Mouse (Mus musculus) ES-E14 (cell line): ENCODE measurements around the gene Rhog. TPM values are rescaled to one million over a fixed set of nuclear protein-coding genes. Genes with fewer than 3 reads are reported as not detected.

Experiments used
- DNase-seq: peaks from one replicate; pipeline ENCODE4 v3.0.0-alpha.2; 2013; ENCODE audit warnings: low read depth, low spot score
- H3K27ac ChIP-seq: 2 replicates; pipeline ENCODE4 v1.5.1; 2012; ENCODE audit warnings: low read depth, mild to moderate bottlenecking, low read length, moderate library complexity, mixed read lengths; ENCODE audit not compliant: poor library complexity, insufficient read depth, severe bottlenecking
- H3K36me3 ChIP-seq: 2 replicates; pipeline ENCODE4 v1.6.1; 2012; ENCODE audit warnings: mild to moderate bottlenecking, low read length, moderate library complexity, mixed read lengths; ENCODE audit not compliant: control insufficient read depth, poor library complexity, insufficient read depth, severe bottlenecking
- H3K4me1 ChIP-seq, 2 experiments: fragments of 150-350 bp in 1 of 2; sonication (generic) in 1 of 2; 2 replicates each; pipeline ENCODE4 v1.6.1; 2012; ENCODE audit warnings: low read length in 2 of 2, mild to moderate bottlenecking in 1 of 2, mixed read lengths in 1 of 2; ENCODE audit not compliant: control insufficient read depth in 2 of 2, insufficient read depth in 2 of 2, poor library complexity in 1 of 2
- H3K4me3 ChIP-seq, 2 experiments: fragments of 150-350 bp in 1 of 2; sonication (generic) in 1 of 2; 2 replicates each; pipeline ENCODE4 v1.5.1; 2012; ENCODE audit warnings: low read length in 2 of 2, low read depth in 1 of 2, mild to moderate bottlenecking in 1 of 2, mixed read lengths in 1 of 2; ENCODE audit not compliant: insufficient read depth in 1 of 2, poor library complexity in 1 of 2, severe bottlenecking in 1 of 2
- H3K9ac ChIP-seq: 2 replicates; pipeline ENCODE4 v1.6.1; 2012; ENCODE audit warnings: low read depth, mild to moderate bottlenecking, low read length, mixed read lengths; ENCODE audit not compliant: poor library complexity, insufficient read depth, severe bottlenecking
- H3K9me3 ChIP-seq: fragments of 150-350 bp; sonication (generic); 2 replicates; pipeline ENCODE4 v1.6.1; 2012; ENCODE audit warnings: low read depth, mild to moderate bottlenecking, low read length; ENCODE audit not compliant: control insufficient read depth, insufficient read depth
- CHD2 ChIP-seq: IDR thresholded peaks from 2 replicates; pipeline ENCODE4 v1.6.1; 2014; ENCODE audit warnings: mild to moderate bottlenecking, low read depth, low read length, inconsistent platforms
- HCFC1 ChIP-seq: IDR thresholded peaks from 2 replicates; pipeline ENCODE4 v1.6.1; 2012; ENCODE audit warnings: low read length, inconsistent platforms, borderline replicate concordance; ENCODE audit not compliant: insufficient read depth
- MAFK ChIP-seq: IDR thresholded peaks from 2 replicates; pipeline ENCODE4 v1.6.1; 2014; ENCODE audit warnings: mild to moderate bottlenecking, low read depth, low read length, inconsistent platforms; ENCODE audit not compliant: insufficient read depth
- ZC3H11A ChIP-seq: IDR thresholded peaks from 2 replicates; pipeline ENCODE4 v1.6.1; 2012; ENCODE audit warnings: low read depth, mild to moderate bottlenecking, inconsistent platforms, low read length, borderline replicate concordance
- ZNF384 ChIP-seq: IDR thresholded peaks from 2 replicates; pipeline ENCODE4 v1.6.1; 2012; ENCODE audit warnings: low read depth, low read length, inconsistent platforms
- in situ Hi-C, 2 experiments: fragments of 600-800 bp; cut with MboI; formaldehyde crosslinking; loops; one replicate each; pipeline ENCODE4 v1.15.1; 2025; ENCODE audit warnings: low sequenced_read_pairs in 2 of 2, inconsistent platforms in 1 of 2; ENCODE audit not compliant: unreplicated experiment in 2 of 2
- total RNA-seq: library from RNA; depleted of rRNA; stranded (reverse); fragments of 300-350 nt; gene quantifications from 2 replicates; pipeline ENCODE4 v1.2.3, GENCODE M21; 2012

The Rhog gene
- total RNA-seq, 1 experiment, result 4.3 TPM

DNA sequence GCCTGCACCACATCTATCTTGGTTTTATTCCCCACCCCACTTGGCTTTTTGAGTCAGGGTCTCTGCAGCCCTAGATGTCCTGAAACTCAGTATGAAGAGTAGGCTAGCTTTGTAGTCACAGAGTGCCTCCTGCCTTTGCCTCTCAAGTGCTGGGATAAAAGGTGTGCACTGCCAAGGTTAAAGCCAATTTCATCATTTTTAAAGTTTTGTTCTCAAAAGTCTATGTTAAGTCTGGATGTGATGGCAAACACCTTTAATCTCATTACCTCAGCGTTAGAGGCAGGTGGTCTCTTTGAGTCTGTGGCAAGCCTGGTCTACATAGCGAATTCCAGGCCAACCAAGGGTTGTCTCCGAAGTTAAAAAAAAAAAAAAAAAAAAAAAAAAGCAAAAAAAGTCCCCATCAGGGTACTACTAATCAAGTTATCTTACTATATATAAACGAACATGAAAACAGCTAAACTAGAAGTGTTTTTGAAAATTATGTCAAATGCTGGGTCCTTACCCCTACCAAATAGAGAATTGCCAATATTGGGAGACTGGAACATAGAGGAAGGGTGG lies 47.0 kb downstream of the Rhog start:
- Histone ChIP-seq H3K4me1 (peaks cover 0 to 2% of the 10 kb centered on the region in 2 experiments; a peak in 2 of 4 replicates), H3K4me3 (peak overlapping the region; percentile 88 to 100), H3K9me3 (no peaks in the 10 kb centered on the region), H3K27ac (no peak overlapping the region), H3K36me3 (no peaks in the 10 kb centered on the region), H3K9ac (peak overlapping the region; percentile 98; the same call in 1 of the 2 replicates)
- in situ Hi-C loops, result no loop called here
- TF ChIP-seq MAFK, result no peak
- TF ChIP-seq HCFC1, result no peak
- TF ChIP-seq ZNF384, result peak; percentile 78; the same call in 1 of the 2 replicates
- no peak for DNase-seq

GRCm38 (mm10) chr7:102205646-102206045 lies 50.2 kb downstream of the Rhog start:
- TF ChIP-seq ZC3H11A, result no peak
- no peak for TF ChIP-seq ZNF384
- no peak for TF ChIP-seq MAFK
- TF ChIP-seq CHD2, result no peak
- TF ChIP-seq HCFC1, result no peak
- no peaks in the 10 kb centered on the region for H3K9me3 ChIP-seq
- in situ Hi-C loops, result no loop called here

DNA sequence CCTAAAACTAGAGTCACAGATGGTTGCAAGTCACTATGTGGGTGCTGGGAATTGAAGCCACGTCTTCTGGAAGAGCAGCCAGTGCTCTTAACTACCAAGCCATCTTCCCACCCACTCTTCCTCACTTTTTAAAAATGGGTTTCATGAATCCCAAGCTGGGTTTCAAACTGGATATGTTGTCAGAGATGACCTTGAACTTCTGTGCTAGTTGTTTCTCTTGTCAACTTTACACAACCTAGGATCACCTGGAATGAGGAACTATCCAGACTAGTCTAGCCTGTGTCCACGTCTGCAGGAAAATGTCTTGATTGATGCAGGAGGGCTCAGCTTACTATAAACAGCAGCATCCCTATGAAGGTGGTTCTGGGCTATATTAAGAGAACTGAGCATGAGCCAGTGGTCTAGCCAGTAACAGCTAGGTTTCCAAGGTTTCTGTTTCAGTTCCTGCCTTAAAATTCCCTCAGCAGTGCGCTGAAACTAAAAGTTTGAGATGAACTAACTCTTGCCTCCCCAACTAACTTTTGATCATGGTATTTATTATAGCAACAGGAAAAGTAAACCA lies 51.5 kb downstream of the Rhog start:
- no peak for DNase-seq
- Histone ChIP-seq H3K4me1 (peaks cover 7 to 17% of the 10 kb centered on the region in 2 experiments), H3K36me3 (no peaks in the 10 kb centered on the region), H3K4me3 (no peak overlapping the region), H3K9me3 (no peaks in the 10 kb centered on the region), H3K9ac (no peak overlapping the region), H3K27ac (no peak overlapping the region)
- TF ChIP-seq ZC3H11A (no peak), HCFC1 (no peak), CHD2 (no peak), ZNF384 (no peak), MAFK (no peak)
- in situ Hi-C loops, result no loop called here

More at GRCm38 (mm10) chr7:102205646-102206045, 50.2 kb downstream of the Rhog start:
- Histone ChIP-seq H3K36me3 (no peaks in the 10 kb centered on the region), H3K9ac (no peak overlapping the region), H3K4me3 (no peak overlapping the region), H3K4me1 (peaks cover 3 to 9% of the 10 kb centered on the region in 2 experiments), H3K27ac (no peak overlapping the region)
- no peak for DNase-seq

- in situ Hi-C loops, result no loop called here
- H3K4me1 ChIP-seq, result peaks cover 10 to 17% of the 10 kb centered on the region in 2 experiments
- H3K4me3 ChIP-seq, result 0 out of 4 replicates have a peak overlapping the region, but pooled peaks of 1 of the 2 experiments have one; percentile 10
- H3K27ac ChIP-seq, result peak overlapping the region; percentile 91
- no peak overlapping the region; the same call in 1 of the 2 replicates for H3K9ac ChIP-seq
- DNase-seq, result peak; percentile 37
- TF ChIP-seq ZNF384, result peak; percentile 26; the same call in 1 of the 2 replicates
- TF ChIP-seq CHD2, result no peak
- H3K9me3 ChIP-seq, result no peaks in the 10 kb centered on the region
- H3K36me3 ChIP-seq, result no peaks in the 10 kb centered on the region
Observed at GRCm38 (mm10) chr7:102200996-102201785, 54.7 kb downstream of the Rhog start.
